Mouse (Mus musculus) ES-Bruce4 (cell line): ENCODE measurements around the gene Ift172. TPM values are rescaled to one million over a fixed set of nuclear protein-coding genes. Genes with fewer than 3 reads are reported as not detected.

Experiments
- H3K27ac ChIP-seq: 2 replicates; pipeline ENCODE4 v1.5.1; 2012; ENCODE audit warnings: low read length, inconsistent platforms; ENCODE audit not compliant: insufficient read depth
- H3K27me3 ChIP-seq: 2 replicates; pipeline ENCODE4 v1.6.1; 2012; ENCODE audit warnings: mild to moderate bottlenecking, low read length, inconsistent platforms; ENCODE audit not compliant: control insufficient read depth, poor library complexity, insufficient read depth, severe bottlenecking
- H3K36me3 ChIP-seq: 2 replicates; pipeline ENCODE4 v1.6.1; 2012; ENCODE audit warnings: inconsistent platforms, mild to moderate bottlenecking, low read length, moderate library complexity; ENCODE audit not compliant: control insufficient read depth, poor library complexity, insufficient read depth, severe bottlenecking
- H3K4me1 ChIP-seq: one replicate; pipeline ENCODE4 v1.8.1; 2011; ENCODE audit warnings: low read length; ENCODE audit not compliant: control insufficient read depth, insufficient read depth
- H3K4me3 ChIP-seq: 2 replicates; pipeline ENCODE4 v1.5.1; 2011; ENCODE audit warnings: low read depth, mild to moderate bottlenecking, low read length
- H3K9ac ChIP-seq: 2 replicates; pipeline ENCODE4 v1.6.1; 2012; ENCODE audit warnings: low read depth, mild to moderate bottlenecking, inconsistent platforms; ENCODE audit not compliant: poor library complexity, severe bottlenecking
- H3K9me3 ChIP-seq: replicated peaks from 2 replicates; pipeline ENCODE4 v1.6.1; 2012; ENCODE audit warnings: mild to moderate bottlenecking, low read length, inconsistent platforms; ENCODE audit not compliant: control insufficient read depth, poor library complexity, insufficient read depth, severe bottlenecking
- CTCF ChIP-seq: IDR thresholded peaks from one replicate; pipeline ENCODE4 v1.8.1; 2011; ENCODE audit warnings: low read depth, low read length
- EP300 ChIP-seq: IDR thresholded peaks from 2 replicates; pipeline ENCODE4 v1.6.1; 2011; ENCODE audit warnings: low read depth, low read length; ENCODE audit not compliant: insufficient read depth
- POLR2A ChIP-seq: IDR thresholded peaks from one replicate; pipeline ENCODE4 v1.8.1; 2011; ENCODE audit warnings: low read length; ENCODE audit not compliant: insufficient read depth
- polyA plus RNA-seq: library from polyadenylated mRNA; stranded (reverse); fragments of >200 nt; gene quantifications from 2 replicates; pipeline ENCODE4 v1.2.4, GENCODE M21; 2011; ENCODE audit warnings: low read depth; ENCODE audit not compliant: missing spikeins, insufficient read depth, insufficient read length

Gene Ift172
- 21.3 and 27.2 TPM in 2 replicates for polyA plus RNA-seq

GRCm38 (mm10) chr5:31290521-31291360 lies at the start of gene Ift172:
TSS of gene Ift172 (minus strand) at chr5:31291116.
- H3K9me3 ChIP-seq = no peaks in the 10 kb centered on the region
- peak within 1 kb of the TSS; percentile 16; the same call in 1 of the 2 replicates for H3K27ac ChIP-seq
- 0 out of 2 replicates have a peak, but pooled peaks have one; percentile 64 for TF ChIP-seq EP300
- TF ChIP-seq CTCF = no peak

GRCm38 (mm10) chr5:31328255-31328654 lies 37.3 kb upstream of the Ift172 start:
- no peak overlapping the region for H3K9ac ChIP-seq
- H3K27ac ChIP-seq = no peak overlapping the region
- H3K4me1 ChIP-seq = no peaks in the 10 kb centered on the region
- H3K4me3 ChIP-seq = no peak overlapping the region
- H3K9me3 ChIP-seq = peaks cover 6% of the 10 kb centered on the region
- H3K27me3 ChIP-seq = no peaks in the 10 kb centered on the region
- no peaks in the 10 kb centered on the region for H3K36me3 ChIP-seq
- TF ChIP-seq POLR2A (no peak), CTCF (peak; percentile 58)

More at GRCm38 (mm10) chr5:31290521-31291360, at the start of gene Ift172:
- Histone ChIP-seq H3K4me1 (peaks cover 1% of the 10 kb centered on the region), H3K4me3 (peak within 1 kb of the TSS; percentile 87), H3K9ac (peak within 1 kb of the TSS; percentile 57), H3K27me3 (no peaks in the 10 kb centered on the region), H3K36me3 (no peaks in the 10 kb centered on the region)

GRCm38 (mm10) chr5:31326850-31327249 lies 35.9 kb upstream of the Ift172 start:
- Histone ChIP-seq H3K36me3 (no peaks in the 10 kb centered on the region), H3K9me3 (no peaks in the 10 kb centered on the region), H3K27me3 (no peaks in the 10 kb centered on the region), H3K4me1 (no peaks in the 10 kb centered on the region), H3K27ac (no peak overlapping the region), H3K4me3 (no peak overlapping the region), H3K9ac (no peak overlapping the region)
- no peak for TF ChIP-seq POLR2A
- TF ChIP-seq CTCF = peak; percentile 53
- no peak for TF ChIP-seq EP300

- TF ChIP-seq CTCF (no peak), EP300 (no peak), POLR2A (no peak)
- no peaks in the 10 kb centered on the region for H3K36me3 ChIP-seq
- no peaks in the 10 kb centered on the region for H3K4me1 ChIP-seq
- H3K4me3 ChIP-seq = no peak overlapping the region
- H3K9me3 ChIP-seq = no peaks in the 10 kb centered on the region; the same call in 1 of the 2 replicates
- no peak overlapping the region for H3K9ac ChIP-seq
- no peaks in the 10 kb centered on the region for H3K27me3 ChIP-seq
- H3K27ac ChIP-seq = no peak overlapping the region
Measured at GRCm38 (mm10) chr5:31324085-31324484, 33.2 kb upstream of the Ift172 start.

GRCm38 (mm10) chr5:31322776-31323175 lies 31.9 kb upstream of the Ift172 start:
- Histone ChIP-seq H3K9me3 (peaks cover 3% of the 10 kb centered on the region; the same call in 1 of the 2 replicates), H3K9ac (no peak overlapping the region), H3K36me3 (no peaks in the 10 kb centered on the region), H3K4me1 (no peaks in the 10 kb centered on the region), H3K27ac (no peak overlapping the region), H3K27me3 (no peaks in the 10 kb centered on the region), H3K4me3 (no peak overlapping the region)
- TF ChIP-seq POLR2A (no peak), EP300 (no peak), CTCF (no peak)

GRCm38 (mm10) chr5:31312806-31313205 lies 21.9 kb upstream of the Ift172 start:
- no peaks in the 10 kb centered on the region for H3K36me3 ChIP-seq
- H3K4me3 ChIP-seq = no peak overlapping the region
- H3K9me3 ChIP-seq = peaks cover 26% of the 10 kb centered on the region
- H3K27me3 ChIP-seq = no peaks in the 10 kb centered on the region
- no peak overlapping the region for H3K9ac ChIP-seq
- TF ChIP-seq CTCF = no peak
- TF ChIP-seq EP300 = no peak
- no peak for TF ChIP-seq POLR2A
- no peaks in the 10 kb centered on the region for H3K4me1 ChIP-seq
- H3K27ac ChIP-seq = no peak overlapping the region
